Mouse (Mus musculus) brown adipose tissue, adult 24 weeks (tissue): Measurements from ENCODE around the gene Gm8773. TPM values are rescaled to one million over a fixed set of nuclear protein-coding genes. Genes with fewer than 3 reads are reported as not detected.

Experiments
- H3K27ac ChIP-seq: fragments of 200-500 bp; replicated peaks from 2 replicates; pipeline ENCODE4 v1.5.1; 2012; ENCODE audit warnings: low read depth, mild to moderate bottlenecking, low read length
- H3K4me1 ChIP-seq: fragments of 200-500 bp; 2 replicates; pipeline ENCODE4 v1.6.1; 2012; ENCODE audit warnings: low read length, mixed read lengths; ENCODE audit not compliant: control insufficient read depth, insufficient read depth, insufficient read length
- H3K4me3 ChIP-seq: fragments of 200-500 bp; 2 replicates; pipeline ENCODE4 v1.5.1; 2012; ENCODE audit warnings: low read depth, mild to moderate bottlenecking, low read length, moderate library complexity; ENCODE audit not compliant: insufficient read depth
- polyA plus RNA-seq: library from polyadenylated mRNA; stranded (reverse); fragments of >200 nt; gene quantifications from 2 replicates; pipeline ENCODE4 v1.2.4, GENCODE M21; 2012; ENCODE audit not compliant: missing spikeins, insufficient read depth, insufficient read length

The Gm8773 gene
- polyA plus RNA-seq, result not detected in 2 replicates

DNA sequence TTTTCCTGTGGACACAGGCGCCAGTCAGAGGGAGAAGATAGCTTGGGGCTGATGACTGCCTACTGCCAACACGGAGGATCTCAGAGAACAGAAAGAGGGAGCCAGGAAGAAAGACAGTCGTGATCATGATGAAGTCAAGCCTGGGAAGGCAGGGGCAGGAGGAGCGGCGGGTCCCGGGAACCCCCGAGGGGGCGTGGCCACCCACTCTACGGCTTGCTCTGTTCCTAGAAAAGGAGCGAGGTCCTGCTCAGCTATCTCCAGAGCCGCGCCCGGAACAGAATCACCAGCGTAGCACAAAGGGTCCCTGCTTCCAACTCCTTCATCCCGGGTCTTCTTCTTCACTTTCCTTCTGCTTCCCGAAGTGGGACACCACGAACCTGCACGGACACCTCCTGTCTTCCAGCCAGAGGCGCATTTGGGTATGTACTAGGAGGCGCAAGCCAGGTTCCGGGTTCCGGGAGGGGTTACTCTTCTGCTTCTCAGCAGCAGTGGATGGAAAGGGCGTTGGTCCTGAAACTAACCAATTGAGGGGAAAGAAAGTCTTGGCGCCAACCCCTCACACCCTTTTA, at the start of gene Gm8773:
Gm8773 (plus strand) TSS at position 51 of the 569 bp plus-strand sequence.
- Histone ChIP-seq H3K4me3 (peak within 1 kb of the TSS; percentile 25; the same call in 1 of the 2 replicates), H3K27ac (no peak within 1 kb of the TSS), H3K4me1 (peaks cover 2% of the 10 kb centered on the region; the same call in 1 of the 2 replicates)

DNA sequence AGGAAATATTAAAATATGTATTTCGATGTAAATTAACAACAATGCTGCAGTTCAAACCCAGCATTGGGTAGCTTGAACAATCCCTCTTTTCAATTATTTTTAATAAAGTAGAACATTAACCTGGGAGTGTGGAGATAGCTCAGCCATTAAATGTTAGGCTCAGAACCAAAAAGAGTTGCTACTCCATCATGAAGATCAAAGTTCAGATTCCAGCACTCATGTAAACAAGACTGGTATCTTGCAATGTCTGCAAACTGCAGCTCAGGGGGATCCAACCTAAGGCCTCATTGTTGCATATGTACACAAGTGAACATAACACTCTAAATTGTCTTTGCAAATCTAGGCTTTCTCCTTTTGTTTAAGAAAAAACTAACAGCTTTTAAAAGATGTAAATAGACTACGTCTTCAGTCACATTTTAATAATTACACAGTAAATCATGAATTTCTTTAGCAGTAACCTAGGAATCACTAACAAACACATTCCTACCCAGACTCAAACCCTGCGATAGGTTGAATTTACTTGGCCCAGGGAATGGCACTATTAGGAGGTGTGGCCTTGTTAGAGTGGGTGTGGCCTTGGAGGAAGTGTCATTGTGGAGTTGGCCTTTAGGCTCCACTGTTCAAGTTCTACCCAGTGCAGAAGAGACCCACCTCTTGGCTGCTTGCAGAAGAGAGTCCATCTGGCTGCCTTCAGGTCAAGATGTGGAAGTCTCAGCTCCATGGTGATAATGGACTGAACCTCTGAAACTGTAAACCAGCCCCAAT, 39.8 kb upstream of the Gm8773 start:
- no peak overlapping the region for H3K27ac ChIP-seq
- no peaks in the 10 kb centered on the region for H3K4me1 ChIP-seq
- H3K4me3 ChIP-seq, result no peak overlapping the region

DNA sequence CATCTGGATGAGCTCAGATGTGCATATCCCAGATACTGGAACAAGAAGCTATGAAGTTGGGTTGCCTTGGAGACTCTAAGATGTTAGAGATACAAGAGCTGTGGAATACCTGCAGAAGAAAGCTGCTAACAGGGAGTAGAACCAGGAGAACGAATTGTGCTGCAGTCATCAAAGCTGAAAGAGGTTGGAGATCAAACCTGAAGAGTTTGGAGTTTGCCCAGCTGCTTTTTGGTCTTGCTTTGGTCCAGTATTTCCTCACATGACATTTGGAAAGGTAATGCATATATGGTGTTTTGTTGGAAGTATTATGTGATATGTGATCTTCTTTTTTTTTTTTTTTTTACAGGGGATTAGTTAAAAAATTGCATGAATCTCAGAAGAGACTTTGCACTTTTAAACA, 37.5 kb upstream of the Gm8773 start:
- no peak overlapping the region for H3K27ac ChIP-seq
- no peak overlapping the region for H3K4me3 ChIP-seq
- no peaks in the 10 kb centered on the region for H3K4me1 ChIP-seq

DNA sequence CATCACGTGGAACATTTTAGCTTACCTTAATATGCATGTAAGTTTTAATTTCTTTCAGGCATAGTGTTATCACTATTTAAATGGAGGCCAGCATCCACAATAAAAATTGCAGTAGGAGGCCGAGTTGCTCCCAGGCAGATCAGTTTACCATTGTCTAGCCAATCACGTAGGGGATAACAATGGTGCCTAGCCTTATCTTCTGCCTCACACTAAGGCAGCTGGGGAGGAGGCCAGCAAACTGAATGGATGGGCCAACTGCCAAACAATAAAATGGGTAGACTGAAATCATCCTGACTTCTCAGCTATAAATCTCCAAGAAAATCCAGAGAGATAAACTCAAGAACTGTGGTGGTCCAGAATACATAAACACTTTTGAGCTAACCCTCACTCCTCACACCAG, 33.8 kb upstream of the Gm8773 start:
- Histone ChIP-seq H3K4me3 (no peak overlapping the region), H3K4me1 (no peaks in the 10 kb centered on the region), H3K27ac (no peak overlapping the region)

DNA sequence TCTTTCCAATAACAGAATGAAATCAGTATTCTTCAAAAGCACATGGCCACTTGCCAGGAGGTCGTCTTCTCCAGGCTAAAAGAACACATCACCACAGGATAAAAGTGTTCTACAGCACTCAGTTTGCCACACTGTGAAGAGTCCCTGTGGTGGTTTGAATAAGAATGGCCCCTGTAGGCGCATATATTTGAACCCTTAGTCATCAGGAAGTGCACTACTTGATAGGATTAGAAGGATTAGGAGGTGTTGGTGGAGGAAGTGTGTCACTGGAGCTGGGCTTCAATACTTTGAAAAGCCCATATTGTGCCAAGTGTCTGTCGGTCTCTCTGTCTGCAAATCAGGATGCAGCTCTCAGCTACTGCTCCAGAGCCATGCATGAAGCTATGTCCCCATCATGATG, 33.2 kb upstream of the Gm8773 start:
- Histone ChIP-seq H3K27ac (no peak overlapping the region), H3K4me1 (no peaks in the 10 kb centered on the region), H3K4me3 (no peak overlapping the region)

DNA sequence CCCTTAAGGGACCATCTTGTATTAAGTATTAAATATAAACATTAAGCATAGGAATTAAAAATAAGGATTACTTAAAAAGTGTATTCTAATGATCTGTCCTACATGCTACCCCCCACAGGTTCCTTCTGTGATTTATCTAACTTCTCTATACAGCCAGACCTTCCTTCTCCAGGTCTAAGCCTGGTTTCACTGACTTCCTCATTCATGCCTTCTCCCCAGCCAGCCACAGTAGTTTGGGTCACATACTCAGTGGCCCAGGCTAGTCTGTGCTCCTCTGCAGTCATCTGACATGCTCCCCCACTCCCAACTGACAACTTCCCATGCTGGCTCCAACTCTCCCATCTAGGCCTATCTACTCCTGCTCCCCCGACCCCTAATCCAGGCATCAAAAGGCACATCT, 22.5 kb upstream of the Gm8773 start:
- Histone ChIP-seq H3K4me3 (no peak overlapping the region), H3K27ac (no peak overlapping the region), H3K4me1 (no peaks in the 10 kb centered on the region)

DNA sequence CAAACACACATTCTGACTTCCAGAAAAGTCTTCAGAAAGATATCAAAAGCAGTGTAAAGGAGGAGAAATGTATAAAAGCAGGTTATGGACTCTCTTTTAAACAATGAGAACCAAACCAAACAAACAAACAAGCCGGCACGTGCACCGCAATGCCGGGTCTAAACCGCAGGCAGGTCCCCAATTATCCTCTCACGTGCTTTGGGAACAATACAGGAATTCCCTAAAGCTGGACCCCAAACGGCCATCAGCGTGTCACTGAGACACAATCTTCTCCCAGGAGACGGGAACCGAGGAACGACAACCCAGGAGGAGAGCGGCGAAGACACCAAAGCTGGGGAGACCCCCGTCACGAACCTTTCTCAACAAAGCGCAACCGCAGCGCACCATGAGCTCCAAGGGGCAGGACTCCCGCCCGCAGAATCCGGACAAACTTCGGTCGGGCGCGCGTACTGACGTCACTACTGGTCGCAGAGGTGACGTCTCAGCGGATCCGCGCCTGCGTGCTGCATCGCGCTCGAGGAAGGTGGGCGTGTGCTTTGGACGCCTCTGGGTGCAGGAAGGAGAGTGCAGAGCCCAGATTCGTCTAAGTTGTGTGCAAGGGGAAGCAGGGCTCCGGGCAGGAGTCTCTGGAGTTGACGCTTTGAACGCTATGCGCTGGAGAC, 14.4 kb upstream of the Gm8773 start, which contains the start of gene Gtpbp10:
Gtpbp10 (minus strand) TSS at position 460 of the 662 bp plus-strand sequence.
- Histone ChIP-seq H3K4me1 (no peaks in the 10 kb centered on the region; the same call in 1 of the 2 replicates), H3K27ac (peak within 1 kb of the TSS; percentile 41; the same call in 1 of the 2 replicates), H3K4me3 (peak within 1 kb of the TSS; percentile 85)

DNA sequence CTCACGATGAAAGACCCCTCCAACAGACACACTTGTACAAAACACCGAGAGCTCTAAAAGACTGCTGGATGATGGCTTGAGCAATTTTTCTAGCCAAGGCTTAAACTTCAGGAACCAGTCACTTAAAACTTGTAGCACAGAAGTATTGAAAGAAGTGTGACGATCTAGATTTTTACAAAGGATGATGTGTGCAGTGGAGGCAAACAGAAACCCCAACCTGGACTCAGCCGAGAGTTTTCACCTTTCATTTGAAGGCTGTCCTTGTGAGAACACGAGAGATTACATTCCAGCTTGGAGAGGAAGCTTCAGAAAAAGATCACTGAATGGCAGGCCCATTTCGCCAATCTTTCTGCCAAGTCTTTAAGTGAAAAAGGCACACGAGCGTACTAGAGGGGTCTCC, 13.8 kb upstream of the Gm8773 start:
- H3K27ac ChIP-seq, result no peak overlapping the region
- no peaks in the 10 kb centered on the region; the same call in 1 of the 2 replicates for H3K4me1 ChIP-seq
- H3K4me3 ChIP-seq, result peak overlapping the region; percentile 85

DNA sequence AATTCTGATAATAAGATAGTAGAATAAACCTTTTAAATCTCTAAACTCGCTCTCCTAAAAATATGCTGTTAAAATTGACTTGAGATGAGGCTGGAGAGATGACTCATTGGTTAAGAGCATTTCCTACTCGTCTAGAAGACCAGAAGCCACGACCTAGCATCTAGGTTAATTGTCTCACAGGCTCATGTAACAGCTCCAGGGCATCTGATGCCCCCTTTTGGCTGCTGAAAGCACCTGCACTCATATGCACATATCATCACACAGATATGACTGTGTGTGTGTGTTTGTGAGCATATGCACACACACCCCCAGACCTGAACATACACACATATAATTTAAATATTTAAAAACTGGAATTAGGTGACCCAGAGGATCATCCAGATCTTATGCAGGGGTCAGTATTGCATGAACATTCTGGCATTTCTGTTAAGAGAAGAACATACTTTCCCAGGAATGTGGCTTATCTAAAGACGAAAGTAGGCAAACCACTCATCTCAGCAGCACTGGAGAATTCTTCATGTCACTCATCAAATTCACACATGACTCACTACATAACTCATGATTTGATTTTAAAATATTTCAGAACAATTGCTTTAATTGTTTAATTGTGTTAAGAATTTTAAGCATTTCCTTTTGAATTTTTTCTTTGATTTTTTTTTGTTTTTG, 12.4 kb upstream of the Gm8773 start:
- H3K4me3 ChIP-seq, result no peak overlapping the region
- H3K4me1 ChIP-seq, result no peaks in the 10 kb centered on the region; the same call in 1 of the 2 replicates
- no peak overlapping the region for H3K27ac ChIP-seq

DNA sequence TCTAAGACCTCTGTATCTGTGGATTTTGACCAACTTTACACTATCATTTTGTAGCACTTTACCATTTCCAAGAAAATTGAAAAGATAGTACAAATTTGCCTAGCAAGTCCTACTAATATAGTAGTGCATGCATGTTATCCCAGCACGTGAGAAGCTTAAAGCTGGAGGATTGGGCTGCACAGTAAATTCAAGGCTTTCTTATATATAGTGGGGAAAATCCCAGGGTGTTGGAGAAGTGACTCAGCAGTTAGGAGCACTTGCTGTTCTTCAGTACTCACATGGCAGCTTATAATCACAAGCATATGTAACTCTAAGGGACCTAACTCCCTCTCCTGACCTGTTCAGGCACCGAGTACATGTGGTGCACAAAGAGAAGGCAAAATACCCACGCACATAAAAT, 11.2 kb upstream of the Gm8773 start:
- no peak overlapping the region for H3K4me3 ChIP-seq
- no peak overlapping the region for H3K27ac ChIP-seq
- no peaks in the 10 kb centered on the region; the same call in 1 of the 2 replicates for H3K4me1 ChIP-seq

DNA sequence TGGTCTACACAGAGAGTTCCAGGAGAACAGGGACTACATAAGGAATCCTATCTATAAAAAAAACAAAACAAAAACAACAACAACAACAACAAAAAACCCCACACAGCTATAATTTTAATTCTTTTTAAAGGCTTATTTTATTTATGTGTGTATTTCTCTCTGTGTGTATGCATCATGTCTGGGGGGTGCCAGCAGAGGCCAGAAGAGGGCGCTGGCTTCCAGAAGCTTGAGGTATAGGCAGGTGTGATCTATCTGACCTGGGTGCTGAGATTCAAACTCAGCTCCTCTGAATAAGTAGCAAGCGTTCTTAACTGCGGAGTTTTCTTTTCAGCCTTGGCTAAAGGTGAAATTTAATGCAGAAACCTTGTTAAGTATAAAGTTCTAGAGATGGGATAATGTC, 14.1 kb downstream of the Gm8773 start:
- no peak overlapping the region for H3K27ac ChIP-seq
- H3K4me3 ChIP-seq, result no peak overlapping the region
- H3K4me1 ChIP-seq, result no peaks in the 10 kb centered on the region

DNA sequence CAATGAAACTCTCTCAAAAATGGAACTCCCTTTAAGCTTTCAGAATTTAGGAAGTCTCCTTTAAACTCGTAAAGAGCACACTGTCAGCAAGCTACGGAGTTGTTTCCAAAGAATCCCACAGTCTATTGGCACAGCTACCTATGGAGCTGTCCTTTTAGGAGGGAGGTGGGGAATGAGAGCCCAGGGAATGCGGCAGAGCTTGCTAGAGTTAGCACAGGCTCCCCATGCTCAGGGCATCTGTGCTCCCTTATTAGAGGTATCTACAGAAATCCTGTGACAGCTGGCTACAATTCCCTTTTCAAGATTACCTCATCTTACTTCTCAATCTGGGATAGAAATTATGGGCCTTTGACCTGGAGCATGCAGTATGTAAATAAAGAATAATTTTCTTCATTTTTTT, 36.9 kb downstream of the Gm8773 start:
- Histone ChIP-seq H3K4me3 (no peak overlapping the region), H3K27ac (no peak overlapping the region), H3K4me1 (no peaks in the 10 kb centered on the region)

DNA sequence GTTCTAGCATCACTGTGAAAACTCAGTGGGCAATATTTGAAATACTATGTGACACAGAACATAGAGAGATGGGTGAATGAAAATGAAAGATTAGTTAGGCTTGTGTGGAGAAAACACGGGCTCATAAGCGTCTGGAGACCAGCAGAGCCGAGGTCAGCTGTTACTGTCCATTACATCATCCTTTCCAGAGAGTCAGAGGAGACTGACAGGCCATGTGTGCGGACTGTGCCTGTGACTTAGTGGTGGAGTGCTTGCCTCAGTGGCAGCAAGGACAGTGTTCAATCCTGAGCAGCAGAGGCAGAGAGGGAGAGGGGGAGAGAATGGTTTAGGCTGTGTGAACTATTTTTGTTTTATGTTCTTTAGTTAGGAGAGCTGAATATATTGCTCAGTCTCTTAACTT, 44.7 kb downstream of the Gm8773 start:
- no peaks in the 10 kb centered on the region for H3K4me1 ChIP-seq
- no peak overlapping the region for H3K4me3 ChIP-seq
- no peak overlapping the region for H3K27ac ChIP-seq

DNA sequence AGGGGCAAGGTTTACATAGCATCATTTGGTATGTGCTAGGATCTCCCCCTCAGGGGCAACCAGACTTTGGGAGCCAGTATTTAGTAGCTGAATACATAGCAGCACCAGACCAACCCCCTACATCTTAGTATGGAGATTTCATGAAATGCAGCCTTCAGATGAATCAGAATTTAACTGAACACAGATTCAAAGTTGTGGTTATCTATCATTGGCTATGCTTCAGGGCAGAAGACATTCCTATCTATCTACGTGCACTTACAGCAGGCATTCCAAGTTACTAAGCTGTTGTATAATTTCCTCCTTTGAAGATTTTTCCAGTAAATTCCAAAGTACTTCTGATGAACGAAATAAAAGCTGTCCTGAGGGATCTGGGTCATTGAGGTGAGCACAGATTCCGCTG, 51.9 kb downstream of the Gm8773 start:
- Histone ChIP-seq H3K4me1 (no peaks in the 10 kb centered on the region), H3K4me3 (no peak overlapping the region), H3K27ac (no peak overlapping the region)
